Mouse (Mus musculus): ENCODE measurements around the gene Bcl11b.

GRCm38 (mm10) chr12:107926074-107926855 is 77.1 kb downstream of the Bcl11b start:
- TF ChIP-seq GATA1 (IDR thresholded peaks at IDR 0.05; ENCODE audit: low read length) = no peak
- no peak for TF ChIP-seq TAL1 (IDR thresholded peaks at IDR 0.05; ENCODE audit: low read length)
